Mouse (Mus musculus): ENCODE data around the gene Uqcc2. TPM values are rescaled to one million over a fixed set of nuclear protein-coding genes. Genes with fewer than 3 reads are reported as not detected.

Uqcc2 gene
- total RNA-seq, 4 experiments from 2014 or later = 333 to 355 (median 345) TPM

DNA sequence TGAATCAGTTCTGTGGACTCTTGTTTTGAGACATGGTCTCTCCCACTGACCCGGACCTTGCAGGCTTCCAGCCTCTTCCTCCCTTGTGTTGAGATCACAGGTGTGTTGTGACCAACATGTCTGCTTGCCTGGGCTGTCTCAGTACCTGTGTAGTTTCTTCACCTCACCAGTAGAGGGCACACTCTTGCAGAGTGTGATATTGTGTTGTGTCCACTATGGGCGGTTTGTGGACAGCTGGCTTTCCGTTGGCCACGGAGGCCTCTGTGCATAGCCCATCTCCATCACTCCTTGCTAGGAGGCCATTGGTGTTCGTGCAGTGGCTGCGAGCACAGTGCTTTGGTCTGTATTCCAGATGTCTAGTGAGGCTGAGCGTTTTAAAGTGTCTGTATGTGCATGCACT is 56.6 kb downstream of the Uqcc2 start:
- DNase-seq (ENCODE audit: low spot score) = no peak

DNA sequence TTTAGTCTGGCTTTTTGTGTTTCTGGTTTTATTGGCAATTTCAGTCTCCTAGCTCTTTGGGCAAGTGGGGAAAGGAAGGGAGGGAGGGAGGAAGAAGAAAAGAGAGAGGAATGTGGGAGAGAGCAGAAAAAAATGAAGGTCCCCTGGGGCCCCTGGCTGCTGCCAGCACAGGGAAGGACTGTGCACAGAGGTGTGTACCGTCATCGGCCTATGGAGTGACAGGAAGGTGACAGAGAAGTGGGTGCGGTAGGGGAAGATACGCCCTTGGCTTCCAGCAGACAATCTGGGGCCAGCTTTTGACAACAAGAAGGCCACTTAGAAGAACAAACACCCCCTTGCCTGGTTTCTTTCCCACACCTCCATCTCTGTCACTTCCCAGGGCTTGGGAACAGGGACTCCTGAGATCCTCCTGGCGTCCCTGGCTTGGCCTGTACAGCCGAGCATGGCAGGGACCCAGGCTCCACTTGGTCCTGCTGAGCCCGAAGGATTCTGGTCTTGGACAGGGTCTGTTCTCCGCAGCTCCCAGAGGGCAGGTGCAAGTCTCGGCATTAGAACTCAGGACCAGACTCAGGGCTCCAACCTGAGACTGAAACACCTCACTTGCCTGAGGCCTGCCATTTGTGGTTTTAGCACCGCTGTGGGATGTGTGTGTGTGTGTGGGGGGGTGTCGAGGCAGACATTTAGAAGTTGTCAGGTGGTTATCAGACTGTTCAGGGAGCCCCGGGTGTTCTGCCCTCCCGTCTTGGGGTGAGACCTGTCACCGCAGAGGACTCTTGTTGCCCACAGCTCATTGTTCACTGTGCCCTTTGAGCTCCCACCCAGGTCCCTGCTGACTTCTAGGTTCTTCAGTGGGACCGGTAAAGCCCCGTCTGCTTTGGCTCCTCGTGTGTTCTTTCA is 58.6 kb downstream of the Uqcc2 start:
- DNase-seq (ENCODE audit: low spot score) = no peak

DNA sequence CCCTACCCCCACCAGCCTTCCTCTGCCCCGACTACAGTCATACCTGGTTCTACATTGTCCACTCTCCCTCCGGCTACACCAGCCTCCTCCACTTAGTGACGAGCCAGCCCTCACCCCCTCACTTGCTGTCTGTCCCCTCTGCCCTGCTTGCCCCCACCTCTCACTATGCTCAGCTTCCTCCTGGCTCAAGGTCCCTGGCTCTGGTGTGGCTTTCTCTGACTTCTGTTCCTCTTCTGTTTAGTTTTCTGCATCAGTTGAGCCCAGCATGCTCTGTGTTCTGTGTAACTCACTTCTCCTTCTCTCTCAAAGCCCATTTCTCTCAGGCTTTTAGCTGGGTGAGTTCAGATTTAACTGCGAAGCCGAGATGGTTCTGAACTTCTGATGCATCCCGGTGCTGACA is 59.5 kb downstream of the Uqcc2 start:
- DNase-seq (ENCODE audit: low spot score) = no peak

DNA sequence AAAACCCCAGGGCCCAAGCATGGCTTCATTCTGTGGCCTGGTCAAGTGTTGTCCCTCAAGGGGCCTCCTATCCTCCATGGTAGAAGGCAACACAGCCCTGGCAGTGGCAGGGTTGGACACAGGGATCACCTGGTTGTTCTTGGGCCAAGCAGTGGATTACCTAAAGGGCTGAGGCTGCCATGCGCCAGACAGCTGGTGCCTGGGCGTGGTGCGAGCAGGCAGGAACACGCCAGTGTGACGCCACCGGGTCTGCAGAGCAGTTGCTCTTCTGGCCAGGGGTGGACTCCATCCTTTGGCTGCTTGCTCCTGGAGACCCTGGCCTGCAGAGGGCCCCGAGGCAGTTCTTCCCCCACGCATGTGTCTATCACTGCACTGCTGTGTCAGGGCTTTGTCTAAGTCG is 59.9 kb downstream of the Uqcc2 start:
- no peak for DNase-seq (ENCODE audit: low spot score)

DNA sequence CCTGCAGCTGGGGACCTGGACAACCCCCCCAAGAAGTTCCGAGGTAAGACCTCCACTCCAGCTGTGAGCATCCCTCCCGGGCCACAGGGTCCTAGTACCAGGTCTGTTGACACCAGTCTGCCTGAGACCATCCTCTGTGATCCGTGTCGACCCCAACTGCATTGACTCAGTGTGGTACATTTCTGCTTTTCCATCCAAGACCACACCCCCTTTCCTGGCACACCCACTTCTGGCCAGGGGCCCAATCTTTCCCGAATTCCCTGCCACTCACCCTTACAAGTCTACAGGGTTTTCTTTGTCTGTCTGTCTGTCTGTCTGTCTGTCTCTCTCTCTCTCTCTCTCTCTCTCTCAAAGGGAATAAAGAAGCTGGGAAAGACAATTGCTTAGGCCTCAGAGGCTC is 60.6 kb downstream of the Uqcc2 start:
- no peak for DNase-seq (ENCODE audit: low spot score)

Small RNA genes within 50 kb of the gene (microRNA-seq; reads per million reads assigned to microRNA genes)
- gene Mir7677 = not detected

Other genes with a start within 250 kb of the Uqcc2 start
- under 1 TPM; 0.29 to 0.81 (median 0.48) TPM for gene Kifc5b, start 216.8 kb downstream of the Uqcc2 start, total RNA-seq (2022)
- gene Phf1, start 200.9 kb downstream of the Uqcc2 start, total RNA-seq (2022) = 10 to 100 TPM; 15.4 to 20.7 (median 16.1) TPM
- gene Cuta, start 194.3 kb downstream of the Uqcc2 start, total RNA-seq (2022) = 10 to 100 TPM; 91.9 to 98.0 (median 95.8) TPM
- gene Syngap1, start 192.7 kb downstream of the Uqcc2 start, total RNA-seq (2022) = 1 to 10 TPM; 3.6 to 5.2 (median 4.7) TPM
- 1 to 10 TPM in 3 of 4 experiments, not detected in 1; 1.5 to 3.4 (median 2.2) TPM for gene Zbtb9, start 160.7 kb downstream of the Uqcc2 start, total RNA-seq (2022)
- gene Bak1, start 104.9 kb downstream of the Uqcc2 start, total RNA-seq (2022) = 10 to 100 TPM; 11.0 to 15.9 (median 13.7) TPM
- gene Itpr3, start 76.6 kb downstream of the Uqcc2 start, total RNA-seq (2022) = 1 to 10 TPM; 5.0 to 8.7 (median 6.8) TPM
- 1 to 10 TPM; 3.7 to 9.2 (median 4.8) TPM for gene Ip6k3, start 33.9 kb upstream of the Uqcc2 start, total RNA-seq (2022)
- gene Lemd2, start 70.6 kb upstream of the Uqcc2 start, total RNA-seq (2022) = 10 to 100 TPM; 25.8 to 30.2 (median 27.8) TPM